Mouse (Mus musculus) intestine, embryonic 14.5 days (tissue): ENCODE results near the gene Olfr308. TPM values are rescaled to one million over a fixed set of nuclear protein-coding genes. Genes with fewer than 3 reads are reported as not detected.

Source experiments
- microRNA-seq: library from miRNA; unstranded; fragments of <30 nt; microRNA quantifications from one replicate; pipeline ENCODE4, GENCODE M21; 2016
- polyA plus RNA-seq: library from polyadenylated mRNA; unstranded; fragments of >200 nt; fragmentation: Nextera tagmentation; extraction: Ambion mirVana; gene quantifications from 2 replicates; pipeline ENCODE4 v1.2.1, GENCODE M21; 2014

The Olfr308 gene
- polyA plus RNA-seq, 1 experiment from 2014 or later = not detected

Small RNA genes lying within 50 kb of the gene (microRNA-seq; reads per million reads assigned to microRNA genes)
- not detected for gene Gm23192

Other genes starting within 250 kb of the Olfr308 start
- not detected in 2 replicates for gene Vmn2r75, start 153.9 kb downstream of the Olfr308 start, polyA plus RNA-seq
- not detected in 2 replicates for gene Vmn2r76, start 79.3 kb downstream of the Olfr308 start, polyA plus RNA-seq
- not detected in 2 replicates for gene Olfr310, start 48.5 kb downstream of the Olfr308 start, polyA plus RNA-seq
- gene Olfr309, start 11.9 kb downstream of the Olfr308 start, polyA plus RNA-seq = not detected in 2 replicates
- not detected in 2 replicates for gene Olfr307, start 12.0 kb upstream of the Olfr308 start, polyA plus RNA-seq
- gene Olfr305, start 41.3 kb upstream of the Olfr308 start, polyA plus RNA-seq = not detected in 2 replicates
- gene Olfr304, start 61.0 kb upstream of the Olfr308 start, polyA plus RNA-seq = not detected in 2 replicates
- not detected in 2 replicates for gene Olfr303, start 72.2 kb upstream of the Olfr308 start, polyA plus RNA-seq
- not detected in 2 replicates for gene Olfr301, start 78.2 kb upstream of the Olfr308 start, polyA plus RNA-seq
- not detected in 2 replicates for gene Olfr299, start 134.3 kb upstream of the Olfr308 start, polyA plus RNA-seq
- not detected in 2 replicates for gene Olfr298, start 166.9 kb upstream of the Olfr308 start, polyA plus RNA-seq
- gene Olfr297, start 194.3 kb upstream of the Olfr308 start, polyA plus RNA-seq = not detected in 2 replicates